Mouse (Mus musculus) midbrain, embryonic 14.5 days (tissue): Measurements from ENCODE around the gene Tsc22d1. TPM values are rescaled to one million over a fixed set of nuclear protein-coding genes. Genes with fewer than 3 reads are reported as not detected.

ENCODE experiments used
- ATAC-seq: fragments of 200-750 bp; cut with Nextera tagmentation; 2 replicates; pipeline ENCODE4 v1.8.0; 2017; ENCODE audit warnings: moderate number of reproducible peaks, moderate library complexity; ENCODE audit not compliant: low FRiP score, low TSS enrichment
- DNase-seq: peaks from one replicate; pipeline ENCODE4 v3.0.0-alpha.2; 2015
- H3K27ac ChIP-seq: fragments of 300-500 bp; sonication (generic); replicated peaks from 2 replicates; pipeline ENCODE4 v1.5.1; 2014; ENCODE audit warnings: mild to moderate bottlenecking, low read depth, low read length, moderate library complexity
- H3K27me3 ChIP-seq: fragments of 300-500 bp; sonication (generic); 2 replicates; pipeline ENCODE4 v1.6.1; 2014; ENCODE audit warnings: low read length, control low read depth, mixed read lengths; ENCODE audit not compliant: control insufficient read depth, insufficient read depth
- H3K36me3 ChIP-seq: fragments of 300-500 bp; sonication (generic); 2 replicates; pipeline ENCODE4 v1.6.1; 2014; ENCODE audit warnings: low read length, control low read depth; ENCODE audit not compliant: control insufficient read depth, insufficient read depth
- H3K4me1 ChIP-seq: fragments of 300-500 bp; sonication (generic); 2 replicates; pipeline ENCODE4 v1.6.1; 2014; ENCODE audit warnings: mild to moderate bottlenecking, antibody characterized with exemption, low read length, control low read depth; ENCODE audit not compliant: control insufficient read depth, insufficient read depth
- H3K4me2 ChIP-seq: fragments of 300-500 bp; sonication (generic); 2 replicates; pipeline ENCODE4 v1.6.1; 2014; ENCODE audit warnings: mild to moderate bottlenecking, low read length, moderate library complexity
- H3K4me3 ChIP-seq: fragments of 300-500 bp; sonication (generic); replicated peaks from 2 replicates; pipeline ENCODE4 v1.5.1; 2014; ENCODE audit warnings: low read depth, low read length
- H3K9ac ChIP-seq: fragments of 300-500 bp; sonication (generic); replicated peaks from 2 replicates; pipeline ENCODE4 v1.6.1; 2014; ENCODE audit warnings: mild to moderate bottlenecking, low read length, moderate library complexity
- H3K9me3 ChIP-seq: fragments of 300-500 bp; sonication (generic); 2 replicates; pipeline ENCODE4 v1.6.1; 2016; ENCODE audit warnings: low read length, control low read depth, mixed read lengths; ENCODE audit not compliant: control insufficient read depth
- WGBS: fragments of 180-500 bp; shearing (Covaris S2); extraction: QIAGEN DNeasy Blood & Tissue Kit; methylation state at CpG from one replicate; pipeline ENCODE4 v1.1.7; 2014; 5-methylcytosine and 5-hydroxymethylcytosine counted together
- polyA plus RNA-seq: library from polyadenylated mRNA; unstranded; fragments of >200 nt; fragmentation: Nextera tagmentation; extraction: Ambion mirVana; gene quantifications from 2 replicates; pipeline ENCODE4 v1.2.1, GENCODE M21; 2014

The Tsc22d1 gene
- polyA plus RNA-seq, 1 experiment from 2014 or later: 872 TPM

DNA sequence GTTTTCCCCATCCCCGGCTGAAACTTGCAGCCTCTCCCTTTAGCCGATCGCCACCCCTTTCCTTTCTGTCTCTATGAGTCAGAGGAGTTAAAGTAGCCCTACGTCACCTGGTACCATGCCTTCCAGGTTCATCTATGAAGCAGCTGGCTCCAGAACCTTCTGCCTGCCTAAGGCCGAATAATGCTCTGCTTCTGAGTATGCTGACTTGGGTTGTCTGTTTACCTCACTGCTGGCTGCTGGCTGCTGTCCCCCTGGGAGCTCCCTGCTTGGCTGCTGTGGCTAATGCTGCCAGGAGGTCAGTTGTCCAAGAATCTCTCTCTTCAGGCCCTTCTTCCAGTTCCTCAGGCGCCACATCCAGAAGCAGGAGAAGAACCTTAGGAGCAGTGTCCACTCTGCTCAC, 111.7 kb downstream of the Tsc22d1 start:
- Histone ChIP-seq H3K9me3 (no peaks in the 10 kb centered on the region), H3K36me3 (no peaks in the 10 kb centered on the region), H3K27me3 (no peaks in the 10 kb centered on the region), H3K4me1 (0 out of 2 replicates have a peak, but pooled peaks cover 3% of the 10 kb centered on the region), H3K4me2 (no peak overlapping the region), H3K27ac (no peak overlapping the region), H3K9ac (no peak overlapping the region), H3K4me3 (no peak overlapping the region)
- WGBS: 92% methylated on average over 6 of the region's 6 CpGs
- ATAC-seq (no peak), DNase-seq (no peak)

DNA sequence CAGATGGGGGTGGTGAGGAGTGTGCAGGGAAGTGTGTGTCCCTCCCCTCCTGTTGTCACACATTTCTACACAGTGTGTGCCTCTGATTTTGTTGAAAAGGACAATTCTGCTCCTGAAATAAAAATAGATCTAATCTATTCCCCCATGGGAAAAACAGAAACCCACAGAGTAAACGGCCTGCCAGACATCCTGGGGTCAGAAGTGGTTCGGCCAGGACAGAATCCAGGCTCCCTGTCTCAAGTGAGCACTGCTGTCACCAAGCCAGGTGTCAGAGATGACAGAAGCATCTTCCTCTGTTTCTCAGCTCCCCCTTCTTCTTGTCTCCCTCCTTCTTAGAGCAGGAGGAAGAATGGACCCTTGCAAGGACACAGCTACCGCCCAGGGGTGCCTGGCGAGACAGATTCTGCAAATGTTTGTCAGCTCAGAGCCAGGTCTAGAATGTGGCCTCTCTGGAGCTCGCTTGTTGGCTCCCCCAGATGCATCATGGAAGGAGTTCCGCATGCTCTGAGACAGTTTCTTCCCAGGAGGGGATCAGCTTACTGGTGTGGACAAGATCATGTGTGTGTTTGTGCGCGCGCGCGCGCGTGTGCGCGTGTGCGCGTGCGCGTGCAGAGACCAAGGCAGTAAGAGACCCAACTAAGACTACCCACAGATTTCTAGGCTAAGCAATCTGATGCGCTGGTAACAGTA, 112.4 kb downstream of the Tsc22d1 start:
- Histone ChIP-seq H3K27me3 (no peaks in the 10 kb centered on the region), H3K9ac (no peak overlapping the region), H3K4me3 (no peak overlapping the region), H3K36me3 (no peaks in the 10 kb centered on the region), H3K27ac (no peak overlapping the region), H3K4me2 (no peak overlapping the region), H3K4me1 (0 out of 2 replicates have a peak, but pooled peaks cover 3% of the 10 kb centered on the region), H3K9me3 (no peaks in the 10 kb centered on the region)
- no peak for ATAC-seq
- 93% methylated on average over 20 of the region's 20 CpGs for WGBS
- no peak for DNase-seq

DNA sequence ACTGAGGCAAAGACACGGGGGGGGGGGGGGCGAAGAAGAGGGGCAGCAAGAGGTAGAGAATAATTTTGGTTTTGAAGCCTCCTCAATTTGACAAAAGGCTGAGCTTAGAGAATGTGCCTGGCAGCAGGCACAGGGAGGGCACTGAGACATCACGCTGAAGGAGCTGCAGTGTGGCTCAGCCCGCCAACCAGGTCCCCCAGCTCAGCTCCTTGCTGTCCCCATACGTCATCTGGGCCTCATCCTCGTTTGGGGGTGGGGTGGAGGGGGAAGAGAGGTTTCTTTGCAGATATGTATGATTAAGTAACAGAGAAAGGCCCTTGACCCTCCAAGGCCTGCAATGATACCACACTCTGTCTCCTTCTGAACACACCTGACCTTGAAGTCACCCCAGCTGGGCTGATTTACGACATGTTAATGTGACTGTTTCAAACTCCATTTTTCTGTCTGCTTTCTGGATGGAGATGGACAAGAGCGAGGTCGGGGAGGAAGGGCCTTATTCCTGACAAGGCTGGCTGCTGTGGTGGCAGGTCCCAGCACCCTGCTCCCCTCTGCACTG, 113.1 kb downstream of the Tsc22d1 start:
- ATAC-seq: no peak
- no peak for DNase-seq
- Histone ChIP-seq H3K36me3 (no peaks in the 10 kb centered on the region), H3K4me3 (no peak overlapping the region), H3K9ac (no peak overlapping the region), H3K4me2 (no peak overlapping the region), H3K9me3 (no peaks in the 10 kb centered on the region), H3K27me3 (no peaks in the 10 kb centered on the region), H3K4me1 (peaks cover 6% of the 10 kb centered on the region), H3K27ac (no peak overlapping the region)
- 68% methylated on average over 9 of the region's 9 CpGs for WGBS

DNA sequence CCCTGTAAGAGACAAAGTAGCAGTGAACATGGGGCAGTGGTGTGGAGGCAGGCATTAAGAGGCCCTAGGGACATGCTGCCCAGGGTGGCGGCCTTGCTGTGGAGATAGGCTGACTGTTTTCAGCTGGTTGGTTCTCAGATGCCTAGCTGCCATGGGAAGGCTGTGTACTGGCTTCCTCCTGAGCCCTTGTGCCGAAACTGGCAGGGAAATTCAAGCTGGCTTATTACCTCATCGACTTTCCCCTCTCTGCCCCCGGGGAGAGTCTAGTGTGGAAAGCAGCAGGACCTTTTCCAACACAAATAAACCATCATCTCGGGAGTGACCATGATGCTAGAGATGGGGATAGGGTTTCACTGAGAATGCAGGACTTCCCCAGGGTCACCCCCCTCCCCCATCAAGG, 113.9 kb downstream of the Tsc22d1 start:
- no peak overlapping the region for H3K9ac ChIP-seq
- H3K9me3 ChIP-seq: no peaks in the 10 kb centered on the region
- H3K36me3 ChIP-seq: no peaks in the 10 kb centered on the region
- WGBS: 43% methylated on average over 5 of the region's 5 CpGs
- H3K27me3 ChIP-seq: no peaks in the 10 kb centered on the region
- no peak overlapping the region for H3K27ac ChIP-seq
- peaks cover 14% of the 10 kb centered on the region for H3K4me1 ChIP-seq
- no peak overlapping the region for H3K4me3 ChIP-seq
- DNase-seq (no peak), ATAC-seq (no peak)
- no peak overlapping the region for H3K4me2 ChIP-seq

DNA sequence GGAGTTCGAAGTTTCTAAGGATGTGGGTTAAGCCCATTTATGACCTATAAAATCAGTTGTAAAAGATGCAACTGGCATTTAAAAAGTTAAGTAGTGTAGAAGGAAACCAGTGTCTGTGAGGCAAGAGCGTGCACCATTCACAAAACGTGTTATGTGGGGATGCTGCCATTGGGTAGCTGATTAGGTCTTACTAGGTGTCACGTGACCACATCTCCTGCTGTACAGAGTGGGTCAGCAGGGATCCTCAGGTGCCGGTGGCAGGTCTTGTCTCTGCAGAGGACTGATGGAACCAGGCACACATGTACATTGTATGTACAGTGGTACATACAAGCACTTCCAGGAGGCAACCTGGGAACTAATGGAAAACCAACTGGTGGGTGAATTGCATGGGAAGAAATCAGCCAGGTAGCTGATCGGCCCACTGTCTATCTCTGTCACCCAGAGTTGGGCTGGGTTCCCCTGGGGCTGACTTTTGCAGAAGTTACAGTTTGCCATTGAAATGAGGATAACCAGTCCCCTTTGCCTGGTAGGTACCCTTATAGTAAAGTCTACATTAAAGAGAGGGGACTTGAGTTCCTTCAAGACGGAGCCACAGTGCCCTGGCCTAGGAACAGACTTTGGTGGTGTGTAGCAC, 116.4 kb downstream of the Tsc22d1 start:
- WGBS: 94% methylated on average over 7 of the region's 7 CpGs
- Histone ChIP-seq H3K9me3 (no peaks in the 10 kb centered on the region), H3K27me3 (no peaks in the 10 kb centered on the region), H3K27ac (no peak overlapping the region), H3K4me2 (no peak overlapping the region), H3K36me3 (no peaks in the 10 kb centered on the region), H3K9ac (no peak overlapping the region), H3K4me3 (no peak overlapping the region), H3K4me1 (peaks cover 15% of the 10 kb centered on the region)
- DNase-seq (no peak), ATAC-seq (no peak)

DNA sequence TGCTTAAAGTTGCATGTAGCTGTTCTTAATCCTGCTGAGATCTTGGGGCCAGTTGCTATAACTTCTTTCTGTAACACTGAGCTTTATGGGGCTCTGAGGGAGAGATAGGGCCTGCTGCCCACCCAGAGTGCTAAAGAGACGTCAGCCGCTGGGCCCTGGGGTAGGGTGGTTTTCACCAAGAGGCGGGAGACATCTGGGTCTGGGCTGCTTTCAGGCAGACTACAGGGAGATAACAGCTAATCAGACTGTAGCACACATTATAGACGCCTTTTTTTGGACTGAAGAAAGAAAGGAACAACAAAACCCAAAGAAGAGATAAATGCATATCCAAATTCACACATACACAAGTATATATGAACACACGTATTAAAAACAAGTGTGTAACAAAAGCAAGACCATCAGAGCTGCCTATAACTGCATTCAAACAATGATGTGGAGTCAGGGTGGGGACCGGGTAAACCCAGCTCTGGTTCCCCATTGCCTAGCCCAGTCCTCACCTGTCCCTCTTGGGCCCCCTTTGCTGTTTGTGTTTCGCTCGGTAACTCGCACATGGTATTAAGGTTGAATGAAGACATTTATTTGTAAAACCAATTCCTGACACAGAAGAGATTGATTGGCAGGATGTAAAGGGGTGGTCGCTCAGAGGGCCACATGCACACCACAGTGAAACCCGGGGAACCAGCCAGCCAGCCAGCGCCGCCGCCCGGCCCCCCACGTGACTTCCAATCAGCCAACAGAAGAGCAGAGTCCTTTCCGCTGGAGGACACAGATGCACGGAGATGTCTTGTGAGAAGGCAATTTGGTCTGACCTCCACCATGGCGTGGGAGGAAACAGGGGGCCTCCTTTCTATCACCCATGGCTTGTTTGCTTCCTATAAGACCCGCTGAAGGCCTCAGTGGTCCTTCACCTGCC, 117.8 kb downstream of the Tsc22d1 start:
- Histone ChIP-seq H3K9ac (peak overlapping the region; percentile 43; the same call in 1 of the 2 replicates), H3K27ac (peak overlapping the region; percentile 81), H3K9me3 (no peaks in the 10 kb centered on the region), H3K27me3 (no peaks in the 10 kb centered on the region), H3K36me3 (no peaks in the 10 kb centered on the region), H3K4me1 (peaks cover 15% of the 10 kb centered on the region), H3K4me3 (peak overlapping the region; percentile 14; the same call in 1 of the 2 replicates), H3K4me2 (peak overlapping the region; percentile 50)
- DNase-seq: peak; percentile 76
- WGBS: 39% methylated on average over 20 of the region's 20 CpGs
- ATAC-seq: peak; percentile 85

DNA sequence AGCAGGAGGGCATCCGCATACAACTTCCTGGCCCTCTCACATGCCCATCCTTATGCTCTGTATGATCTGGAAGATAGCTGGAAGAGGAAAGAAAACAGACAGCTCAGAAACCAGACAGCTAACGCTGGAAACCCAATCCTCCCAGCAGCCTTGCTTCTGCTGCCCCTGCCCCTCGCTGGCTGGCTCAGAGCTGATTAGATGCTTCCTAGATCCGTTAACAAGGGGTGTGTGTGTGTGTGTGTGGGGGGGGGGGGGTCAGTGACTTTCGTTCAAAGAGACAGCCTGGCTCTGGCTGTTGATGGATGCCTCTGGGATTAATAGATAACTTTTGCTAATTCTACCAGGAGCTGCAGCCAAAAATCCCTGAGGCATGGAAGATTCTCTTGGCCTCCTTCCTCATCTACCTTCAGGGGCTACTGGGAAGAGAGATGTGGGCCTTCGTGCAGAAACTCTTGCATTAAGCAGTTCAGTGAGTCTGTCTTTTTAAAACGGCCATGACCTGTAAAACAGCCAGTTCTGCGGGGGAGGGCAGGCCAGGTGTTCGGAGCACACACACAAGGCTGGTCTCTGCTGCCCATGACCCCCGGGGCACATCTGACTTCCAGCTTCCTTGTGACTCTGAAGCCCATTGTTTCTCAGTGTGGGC, 118.5 kb downstream of the Tsc22d1 start:
- ATAC-seq (peak; percentile 64; the same call in 1 of the 2 replicates), DNase-seq (peak; percentile 44)
- Histone ChIP-seq H3K4me2 (peak overlapping the region; percentile 50), H3K4me3 (peak overlapping the region; percentile 14; the same call in 1 of the 2 replicates), H3K9me3 (no peaks in the 10 kb centered on the region), H3K27me3 (no peaks in the 10 kb centered on the region), H3K27ac (peak overlapping the region; percentile 81), H3K9ac (peak overlapping the region; percentile 43; the same call in 1 of the 2 replicates), H3K36me3 (no peaks in the 10 kb centered on the region), H3K4me1 (peaks cover 13% of the 10 kb centered on the region)
- WGBS: 21% methylated on average over 10 of the region's 10 CpGs

DNA sequence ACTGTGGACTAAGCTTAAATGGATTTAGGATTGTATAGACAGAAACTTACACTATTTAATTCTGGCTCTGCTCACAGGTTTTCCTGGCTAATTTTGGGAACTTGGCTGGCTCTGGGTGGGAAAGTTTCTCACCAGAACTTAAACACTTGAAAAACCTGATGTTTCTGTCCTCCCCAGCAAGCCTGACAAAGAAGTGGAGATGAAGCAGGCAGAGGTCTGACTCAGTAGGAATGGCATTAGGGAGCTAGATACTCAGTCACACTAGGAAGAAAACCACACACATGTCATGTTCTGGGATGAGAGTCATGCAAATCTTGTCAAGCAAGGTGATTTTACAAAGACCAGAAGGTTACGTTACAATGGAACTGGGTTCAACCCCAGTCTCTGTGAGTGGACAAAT, 120.3 kb downstream of the Tsc22d1 start:
- H3K36me3 ChIP-seq: no peaks in the 10 kb centered on the region
- 94% methylated on average over 1 of the region's 1 CpGs for WGBS
- H3K27ac ChIP-seq: no peak overlapping the region
- no peaks in the 10 kb centered on the region for H3K27me3 ChIP-seq
- H3K4me3 ChIP-seq: no peak overlapping the region
- ATAC-seq (no peak), DNase-seq (no peak)
- no peak overlapping the region for H3K9ac ChIP-seq
- no peaks in the 10 kb centered on the region for H3K9me3 ChIP-seq
- no peak overlapping the region for H3K4me2 ChIP-seq
- H3K4me1 ChIP-seq: peaks cover 12% of the 10 kb centered on the region
